Mouse (Mus musculus): Measurements from ENCODE around the gene Trim63.

GRCm38 (mm10) chr4:134315470-134315869 is 550 bp downstream of the Trim63 start:
- TF ChIP-seq GATA1 (IDR thresholded peaks at IDR 0.05; ENCODE audit: borderline replicate concordance, low read length), result no peak
- TF ChIP-seq FLI1 (IDR thresholded peaks at IDR 0.05; ENCODE audit: low read length), result no peak
